Mouse (Mus musculus): ENCODE results near the gene Uggt2. TPM values are rescaled to one million over a fixed set of nuclear protein-coding genes. Genes with fewer than 3 reads are reported as not detected.
"Not testable (repeated sequence)": the region's sequence is repeated elsewhere in the genome, so short reads cannot be mapped to it uniquely, and the experiment has no call there.

Gene Uggt2
- total RNA-seq, 4 experiments from 2014 or later: 26.1 to 36.8 (median 31.2) TPM

- not testable (repeated sequence) for DNase-seq (ENCODE audit: low spot score in 2 of 2)
Observed at GRCm38 (mm10) chr14:118982429-118983045, 116.7 kb downstream of the Uggt2 start.

GRCm38 (mm10) chr14:118981711-118982428 lies 117.4 kb downstream of the Uggt2 start:
- DNase-seq (ENCODE audit: low spot score in 2 of 2): not testable (repeated sequence)

GRCm38 (mm10) chr14:118980890-118981289 lies 118.3 kb downstream of the Uggt2 start:
- no peak for DNase-seq (ENCODE audit: low spot score in 2 of 2)

DNA sequence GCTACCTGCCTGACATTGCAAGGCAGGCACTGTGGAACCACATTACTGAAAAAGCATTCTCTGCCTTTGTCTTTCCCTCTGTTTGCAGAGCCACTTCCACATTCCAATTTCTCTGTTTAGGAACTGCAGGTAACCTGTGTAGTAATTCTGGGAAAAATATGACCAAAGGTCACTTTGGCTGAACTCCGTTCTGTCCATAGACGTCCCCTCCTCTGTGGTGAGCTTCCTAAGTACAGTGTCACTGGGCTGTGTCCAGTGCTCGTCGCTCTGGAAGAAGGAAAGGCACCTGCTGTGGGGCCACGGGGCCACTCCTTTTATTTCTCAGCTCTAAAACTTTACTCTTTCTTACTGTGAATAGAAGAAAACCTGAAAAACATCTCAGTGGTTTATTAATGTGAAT lies 118.9 kb downstream of the Uggt2 start:
- no peak for DNase-seq (ENCODE audit: low spot score in 2 of 2)

- no peak for DNase-seq (ENCODE audit: low spot score in 2 of 2)
Observed at GRCm38 (mm10) chr14:118979571-118980325, 119.5 kb downstream of the Uggt2 start.

GRCm38 (mm10) chr14:118977136-118977816 lies 122.0 kb downstream of the Uggt2 start:
- no peak for DNase-seq (ENCODE audit: low spot score in 2 of 2)

DNA sequence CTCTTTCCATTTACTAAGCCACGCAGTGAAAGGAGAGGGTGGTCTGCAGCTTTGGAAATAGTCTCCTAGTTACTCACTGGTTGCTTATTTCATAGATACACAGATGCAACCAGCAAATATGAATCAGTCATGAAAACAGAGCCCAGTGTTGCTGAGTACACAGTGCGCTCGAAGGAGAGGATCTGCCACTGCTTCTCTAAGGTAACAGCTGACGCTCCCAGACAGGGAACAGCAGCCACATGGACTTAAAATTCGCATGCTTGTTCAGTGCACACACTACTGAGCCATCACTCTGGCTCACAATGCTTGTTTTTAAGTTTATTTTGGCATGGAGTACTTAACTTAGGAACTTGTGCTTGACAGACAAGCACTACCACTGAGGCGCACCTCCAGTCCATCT lies 127.0 kb downstream of the Uggt2 start:
- DNase-seq (ENCODE audit: low spot score in 2 of 2): no peak

DNA sequence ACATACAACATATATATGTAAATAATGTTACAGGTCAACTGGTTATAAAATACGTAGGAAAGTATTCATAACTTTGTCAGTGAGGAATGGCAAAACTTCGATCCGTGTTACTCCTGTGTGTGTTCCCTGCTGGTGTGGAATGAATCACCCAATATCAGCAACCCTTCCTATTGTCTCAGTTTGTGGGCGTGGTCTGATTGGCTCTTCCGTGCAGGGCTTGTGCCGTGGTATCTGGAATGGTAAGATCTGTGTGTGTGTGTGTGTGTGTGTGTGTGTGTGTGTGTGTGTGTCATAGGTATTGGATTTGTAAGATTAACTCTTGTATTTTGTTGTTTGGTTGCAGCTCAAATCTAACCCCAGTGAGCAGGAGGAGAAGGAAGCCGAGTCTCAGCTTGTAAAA lies 131.6 kb downstream of the Uggt2 start:
- DNase-seq (ENCODE audit: low spot score in 2 of 2): no peak

DNA sequence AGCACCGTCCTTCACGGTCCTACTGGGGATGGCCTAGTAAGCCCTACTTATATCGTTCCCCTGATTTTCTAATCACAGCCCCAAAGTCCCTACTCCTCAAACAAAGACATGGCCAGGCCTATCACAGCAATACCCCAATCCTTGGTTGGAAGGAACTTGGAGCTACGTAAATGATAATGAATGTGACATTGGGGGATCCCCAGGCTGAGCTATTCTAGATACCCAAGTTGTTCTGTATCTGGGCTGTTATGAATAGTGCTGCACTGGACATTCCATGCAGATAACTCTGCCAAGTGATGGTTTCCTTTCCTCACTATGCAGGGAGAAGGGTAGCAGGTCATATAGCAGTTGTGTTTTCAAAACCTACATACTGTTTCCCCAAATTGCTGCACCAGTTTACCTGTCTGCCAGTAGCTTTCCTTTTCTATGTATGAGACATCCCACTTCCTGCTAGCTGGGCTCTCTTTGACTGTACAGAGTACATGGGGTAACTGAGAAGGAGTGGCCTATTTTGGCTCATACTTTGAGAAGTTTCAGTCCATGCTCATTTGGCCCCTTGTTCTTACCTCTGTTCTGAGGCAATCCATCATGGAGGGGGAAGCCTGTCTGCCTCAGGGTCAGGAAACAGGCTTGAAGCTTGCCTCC lies 133.8 kb downstream of the Uggt2 start:
- no peak for DNase-seq (ENCODE audit: low spot score in 2 of 2)

- no peak for DNase-seq (ENCODE audit: low spot score in 2 of 2)
Observed at GRCm38 (mm10) chr14:118958010-118958409, 141.2 kb downstream of the Uggt2 start.

DNA sequence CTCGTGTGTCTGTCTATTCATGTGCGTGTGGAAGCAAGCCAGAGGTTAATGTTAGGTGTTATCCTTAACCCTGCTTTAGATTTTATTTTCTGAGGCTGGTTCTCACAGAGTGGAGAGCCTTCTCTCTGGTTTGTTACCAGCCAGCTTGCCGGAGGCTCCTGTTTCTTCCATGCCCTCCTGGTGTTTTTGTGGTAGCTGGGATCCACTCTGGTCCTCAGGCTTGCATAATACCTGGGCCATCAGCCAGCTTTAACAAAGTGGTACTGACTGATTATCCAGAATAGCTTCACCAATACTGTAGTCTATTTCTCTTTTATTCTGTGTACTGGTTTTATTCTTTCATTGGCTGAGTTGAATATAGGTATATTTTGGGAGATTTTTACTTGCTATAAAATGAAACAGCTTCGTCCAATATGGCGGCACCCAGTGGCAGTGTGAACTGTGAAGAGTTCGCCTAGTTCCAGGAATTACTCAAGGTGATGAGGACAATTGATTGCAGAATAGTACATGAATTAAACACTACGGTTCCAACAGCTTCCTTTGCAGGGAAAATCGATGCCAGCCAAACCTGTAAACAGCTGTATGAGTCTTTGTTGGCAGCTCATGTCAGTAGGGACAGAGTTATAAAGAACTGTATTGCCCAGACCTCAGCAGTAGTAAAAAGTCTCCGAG lies 147.2 kb downstream of the Uggt2 start:
- no peak for DNase-seq (ENCODE audit: low spot score in 2 of 2)

DNA sequence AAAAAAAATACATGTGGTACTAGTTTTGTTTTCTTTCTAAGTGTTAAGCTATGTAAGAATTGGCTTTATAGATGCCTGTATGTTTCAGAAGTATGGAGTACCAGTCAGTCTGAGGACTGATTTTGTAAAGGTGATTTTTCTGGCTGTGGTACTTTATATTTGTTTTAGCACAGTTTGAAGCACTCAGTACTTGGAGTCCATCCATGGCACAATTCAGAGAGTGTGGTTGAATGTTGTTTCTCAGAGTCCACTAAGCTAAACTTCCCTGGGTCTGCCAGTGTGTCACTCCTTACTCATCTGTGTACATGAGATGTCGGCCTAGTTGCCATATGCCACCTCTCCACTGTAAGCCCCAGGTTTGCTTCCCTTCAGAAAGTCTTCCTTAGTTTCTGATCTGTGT lies 150.4 kb downstream of the Uggt2 start:
- DNase-seq (ENCODE audit: low spot score in 2 of 2): no peak

DNA sequence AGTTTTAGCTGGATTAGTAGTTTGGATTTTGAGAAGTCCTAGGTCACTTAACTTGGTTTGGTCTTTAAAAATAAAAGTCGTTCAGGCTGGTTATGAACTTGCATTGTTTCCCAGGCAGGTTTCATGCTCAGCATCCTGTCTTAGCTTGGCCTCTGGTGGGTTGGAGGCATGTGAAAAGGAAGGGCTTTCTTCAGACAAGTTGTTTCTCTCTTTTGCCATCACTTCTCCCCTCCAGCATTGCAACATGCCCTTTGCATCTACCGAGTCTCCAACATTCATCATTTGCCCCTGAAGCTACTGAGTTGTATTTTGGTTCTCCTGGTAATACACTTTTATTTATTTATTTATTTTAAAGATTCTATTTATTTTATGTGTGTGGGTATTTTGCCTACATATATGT lies 154.5 kb downstream of the Uggt2 start:
- DNase-seq (ENCODE audit: low spot score in 2 of 2): no peak

GRCm38 (mm10) chr14:118942076-118942475 lies 157.2 kb downstream of the Uggt2 start:
- no peak for DNase-seq (ENCODE audit: low spot score in 2 of 2)

GRCm38 (mm10) chr14:118940796-118941495 lies 158.3 kb downstream of the Uggt2 start:
- DNase-seq (ENCODE audit: low spot score in 2 of 2): no peak

DNA sequence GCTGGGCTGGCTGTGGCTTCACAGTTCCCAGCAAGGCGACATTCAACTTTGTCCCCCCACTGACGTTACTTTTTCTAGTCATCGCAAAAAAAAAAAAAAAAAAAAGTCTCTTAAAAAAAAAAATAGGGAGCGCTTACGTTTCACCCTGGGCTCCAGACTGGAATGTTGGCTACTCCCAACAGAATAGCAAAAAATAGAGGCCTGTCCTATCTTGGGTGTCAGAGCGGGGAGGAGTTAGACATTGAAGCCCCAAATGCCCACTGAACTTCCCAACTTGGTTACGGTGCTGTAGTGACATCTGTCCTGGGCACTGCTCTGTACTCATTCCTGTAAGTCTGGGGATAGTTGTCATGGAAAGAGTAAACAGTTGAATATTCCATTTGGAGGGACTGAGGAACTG lies 160.7 kb downstream of the Uggt2 start:
- no peak for DNase-seq (ENCODE audit: low spot score in 2 of 2)

- DNase-seq (ENCODE audit: low spot score in 2 of 2): peak; percentile 98 to 100
Observed at GRCm38 (mm10) chr14:118937533-118938492, 161.4 kb downstream of the Uggt2 start, which contains the start of gene Dnajc3. Dnajc3 (plus strand) TSS chr14:118937976.

DNA sequence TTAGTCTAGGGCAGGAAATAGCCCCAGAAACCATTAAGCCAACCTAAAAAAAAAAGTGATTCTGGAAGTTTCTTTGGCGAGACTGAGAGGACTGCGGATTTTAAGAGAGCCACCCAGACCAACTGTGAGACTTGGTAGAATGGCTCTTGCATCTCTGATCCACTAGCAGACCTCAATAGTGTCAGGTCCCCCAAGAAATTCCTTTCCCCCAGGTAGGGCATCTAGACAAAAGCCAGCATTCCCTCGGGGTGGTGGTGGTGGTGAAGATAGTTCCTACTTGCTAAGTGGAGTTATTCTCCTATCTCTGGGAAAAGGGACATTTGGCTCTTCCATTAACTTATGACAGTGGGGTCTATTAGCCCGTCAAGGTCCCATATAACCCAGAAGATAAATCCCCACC lies 162.3 kb downstream of the Uggt2 start:
- no peak for DNase-seq (ENCODE audit: low spot score in 2 of 2)

GRCm38 (mm10) chr14:118936236-118936635 lies 163.0 kb downstream of the Uggt2 start:
- no peak for DNase-seq (ENCODE audit: low spot score in 2 of 2)
